Mouse (Mus musculus): ENCODE results near the gene Dph7. TPM values are rescaled to one million over a fixed set of nuclear protein-coding genes. Genes with fewer than 3 reads are reported as not detected.

Dph7 gene
- polyA plus RNA-seq, 1 experiment from 2014 or later, result 34.4 TPM

Small RNA genes lying within 50 kb of the gene (microRNA-seq; reads per million reads assigned to microRNA genes)
- gene Gm22875, result not detected

Other genes starting within 250 kb of the Dph7 start
- gene Cacna1b, start 199.2 kb upstream of the Dph7 start, polyA plus RNA-seq (2015; fragmentation: Nextera tagmentation; extraction: Ambion mirVana), result 1.1 and 2.6 TPM in 2 replicates
- gene Ehmt1, start 42.8 kb upstream of the Dph7 start, polyA plus RNA-seq (2015; fragmentation: Nextera tagmentation; extraction: Ambion mirVana), result 119 and 122 TPM in 2 replicates
- 28.0 and 28.9 TPM in 2 replicates for gene Arrdc1, start 27.1 kb upstream of the Dph7 start, polyA plus RNA-seq (2015; fragmentation: Nextera tagmentation; extraction: Ambion mirVana)
- gene Zmynd19, start 12.6 kb upstream of the Dph7 start, polyA plus RNA-seq (2015; fragmentation: Nextera tagmentation; extraction: Ambion mirVana), result 17.6 and 19.8 TPM in 2 replicates
- gene Mrpl41, start 12.7 kb downstream of the Dph7 start, polyA plus RNA-seq (2015; fragmentation: Nextera tagmentation; extraction: Ambion mirVana), result 132 and 139 TPM in 2 replicates
- 7.4 and 7.5 TPM in 2 replicates for gene Pnpla7, start 13.6 kb downstream of the Dph7 start, polyA plus RNA-seq (2015; fragmentation: Nextera tagmentation; extraction: Ambion mirVana)
- gene Nsmf, start 92.0 kb downstream of the Dph7 start, polyA plus RNA-seq (2015; fragmentation: Nextera tagmentation; extraction: Ambion mirVana), result 75.9 and 82.9 TPM in 2 replicates
- gene Entpd8, start 117.9 kb downstream of the Dph7 start, polyA plus RNA-seq (2015; fragmentation: Nextera tagmentation; extraction: Ambion mirVana), result not detected in 2 replicates
- 0.11 TPM in 1 of 2 replicates, not detected in the other for gene Noxa1, start 132.7 kb downstream of the Dph7 start, polyA plus RNA-seq (2015; fragmentation: Nextera tagmentation; extraction: Ambion mirVana)
- gene Nrarp, start 218.4 kb downstream of the Dph7 start, polyA plus RNA-seq (2015; fragmentation: Nextera tagmentation; extraction: Ambion mirVana), result 12.6 and 15.3 TPM in 2 replicates
- 4.1 and 4.8 TPM in 2 replicates for gene Tor4a, start 234.5 kb downstream of the Dph7 start, polyA plus RNA-seq (2015; fragmentation: Nextera tagmentation; extraction: Ambion mirVana)
- 122 and 124 TPM in 2 replicates for gene Nelfb, start 249.1 kb downstream of the Dph7 start, polyA plus RNA-seq (2015; fragmentation: Nextera tagmentation; extraction: Ambion mirVana)

All from limb, embryonic 13.5 days (tissue).